Mouse (Mus musculus) liver, embryonic 14.5 days (tissue): ENCODE results near the gene Nr1h4.

Experiments
- CTCF ChIP-seq: IDR thresholded peaks from 2 replicates; pipeline ENCODE4 v1.5.1; 2016; ENCODE audit warnings: antibody characterized with exemption, low read depth, control low read depth
- EP300 ChIP-seq: IDR thresholded peaks from 2 replicates; pipeline ENCODE4 v1.6.1; 2016; ENCODE audit warnings: antibody characterized with exemption, low read depth

GRCm38 (mm10) chr10:89518365-89518764, 15.0 kb downstream of the Nr1h4 start:
- TF ChIP-seq EP300 (no peak), CTCF (no peak)
